Mouse (Mus musculus): Measurements from ENCODE around the gene Dnaic1.

Dnaic1 gene

DNA sequence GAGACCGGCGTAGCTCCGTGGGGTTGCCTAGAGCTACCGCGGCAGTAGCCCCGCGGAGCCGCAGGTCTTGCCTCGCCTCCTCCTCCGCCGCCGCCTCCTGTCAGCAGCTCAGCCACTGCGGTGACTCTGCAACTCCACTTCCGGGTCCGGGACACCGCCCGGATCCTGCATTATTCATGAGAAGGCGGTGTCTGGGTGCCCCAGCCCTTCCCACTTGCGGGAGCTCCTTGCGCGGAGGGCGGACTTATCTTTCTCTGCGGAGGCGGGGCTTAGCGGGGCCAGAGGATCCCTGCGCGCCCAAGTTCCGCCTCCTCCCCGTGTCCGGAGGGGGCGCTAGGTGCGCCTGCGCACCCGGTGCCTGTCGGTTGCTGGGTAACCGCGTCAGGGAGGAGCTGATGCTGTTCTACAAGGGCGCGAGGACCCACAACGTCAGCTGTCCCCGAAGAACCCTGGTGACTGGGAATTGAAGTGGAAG lies at the start of gene Dnaic1, which contains the start of gene Fam219a:
TSS of gene Dnaic1 (plus strand) at position 365 of the 475 bp plus-strand sequence.
TSS of gene Fam219a (minus strand) at position 128 of the 475 bp plus-strand sequence.
- DNase-seq (ENCODE audit: low spot score), result peak; percentile 98

DNA sequence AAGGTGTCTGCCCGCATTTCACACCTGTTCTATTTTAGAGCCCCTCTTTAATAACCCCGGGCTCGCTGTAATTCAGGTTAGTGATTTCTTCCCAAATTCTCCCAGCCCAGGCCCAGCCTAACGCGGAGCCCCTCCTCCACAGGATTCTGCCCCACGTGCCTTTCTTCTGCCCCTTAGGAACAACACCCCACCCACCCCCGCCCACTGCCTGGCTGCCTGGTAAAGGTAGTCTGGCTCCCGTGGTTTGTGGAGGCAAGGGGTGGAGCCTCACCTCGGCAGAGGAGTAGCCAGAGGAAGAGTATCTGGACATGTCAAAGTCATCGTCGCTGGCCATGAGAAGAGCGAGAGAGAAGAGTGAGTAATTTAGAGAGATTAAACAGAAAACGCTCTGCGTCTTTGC lies 48.9 kb upstream of the Dnaic1 start:
- no peak for DNase-seq (ENCODE audit: low spot score)

GRCm38 (mm10) chr4:41522136-41522535 lies 47.4 kb upstream of the Dnaic1 start:
- no peak for DNase-seq (ENCODE audit: low spot score)

GRCm38 (mm10) chr4:41522788-41523187 lies 46.8 kb upstream of the Dnaic1 start:
- DNase-seq (ENCODE audit: low spot score), result peak; percentile 76

DNA sequence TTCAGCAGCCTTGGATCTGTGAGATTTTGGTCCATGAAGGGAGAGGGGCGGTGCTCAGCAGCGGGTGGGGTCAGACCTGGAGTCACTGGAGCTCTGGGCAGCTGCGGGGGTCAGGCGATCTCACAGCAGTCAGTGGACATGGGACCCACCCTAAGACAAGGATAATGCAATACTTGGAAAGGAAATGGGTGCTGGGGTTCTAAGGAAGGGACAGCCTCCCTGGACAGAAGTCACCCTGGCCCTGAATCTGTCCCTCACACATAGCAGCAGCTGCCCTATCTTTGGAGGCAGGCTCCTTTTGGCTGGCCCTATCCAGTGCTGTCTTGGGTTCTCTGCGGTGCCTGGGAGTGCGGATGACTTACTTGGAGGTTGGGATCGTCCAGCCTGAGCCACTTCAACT lies 45.7 kb upstream of the Dnaic1 start:
- DNase-seq (ENCODE audit: low spot score), result no peak

DNA sequence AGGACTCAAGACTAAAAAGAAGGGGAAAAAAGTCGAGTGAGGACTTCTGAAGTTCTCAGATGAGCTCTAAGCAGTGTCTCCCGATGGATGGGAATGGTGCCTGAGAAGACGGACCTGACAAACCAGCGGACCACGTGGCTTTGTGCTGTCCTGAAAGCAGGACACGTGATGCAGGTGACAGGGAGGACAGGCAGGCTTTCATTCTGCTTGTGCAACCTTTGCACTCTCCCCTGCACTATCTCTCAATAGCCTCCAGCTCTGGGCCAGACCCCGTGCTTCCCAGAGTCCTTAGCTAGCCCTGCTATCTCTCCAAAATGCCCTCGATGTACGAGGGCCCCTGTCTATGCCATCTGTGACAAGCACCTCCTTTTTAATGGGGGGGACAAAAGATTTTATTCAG lies 44.7 kb upstream of the Dnaic1 start:
- no peak for DNase-seq (ENCODE audit: low spot score)

DNA sequence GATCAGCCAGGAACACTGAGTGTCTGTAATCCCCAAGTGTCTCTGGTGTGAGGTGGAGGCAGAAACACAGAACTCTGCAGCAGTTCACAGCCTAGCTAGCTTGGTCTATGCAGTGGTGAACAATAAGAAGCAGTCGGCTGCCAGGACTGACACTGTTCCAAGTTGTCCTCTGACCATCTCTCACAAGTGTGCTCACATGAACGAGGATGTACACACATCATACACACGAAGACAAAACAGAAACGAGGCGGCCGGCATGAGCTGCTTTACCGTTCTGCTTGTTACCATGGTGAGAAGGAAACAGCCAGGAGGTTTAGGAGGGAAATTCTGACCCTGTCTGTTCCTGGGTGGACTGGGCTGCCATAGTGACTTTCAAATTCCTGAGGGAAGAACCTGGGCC lies 43.0 kb upstream of the Dnaic1 start:
- no peak for DNase-seq (ENCODE audit: low spot score)

- no peak for DNase-seq (ENCODE audit: low spot score)
Observed at GRCm38 (mm10) chr4:41527076-41527475, 42.5 kb upstream of the Dnaic1 start.

DNA sequence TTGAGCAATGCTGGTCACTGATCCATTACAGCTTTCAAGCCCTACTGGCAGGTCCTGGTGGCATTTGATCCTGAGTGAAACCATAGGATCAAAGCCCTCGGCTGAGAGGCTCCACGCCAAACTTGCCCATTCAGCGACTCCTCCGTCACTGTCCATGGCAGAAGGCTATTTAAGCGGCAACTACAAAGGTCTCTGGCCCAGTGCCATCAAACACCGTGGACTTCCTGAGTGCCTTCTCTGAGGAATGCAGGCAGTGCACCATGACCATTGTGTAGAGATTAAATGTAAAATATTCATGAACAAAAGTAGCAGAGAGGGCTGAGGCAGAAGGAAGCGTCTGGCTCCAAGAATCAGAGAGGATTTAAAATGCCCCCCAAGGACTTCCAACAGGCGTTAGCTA lies 41.6 kb upstream of the Dnaic1 start:
- no peak for DNase-seq (ENCODE audit: low spot score)

DNA sequence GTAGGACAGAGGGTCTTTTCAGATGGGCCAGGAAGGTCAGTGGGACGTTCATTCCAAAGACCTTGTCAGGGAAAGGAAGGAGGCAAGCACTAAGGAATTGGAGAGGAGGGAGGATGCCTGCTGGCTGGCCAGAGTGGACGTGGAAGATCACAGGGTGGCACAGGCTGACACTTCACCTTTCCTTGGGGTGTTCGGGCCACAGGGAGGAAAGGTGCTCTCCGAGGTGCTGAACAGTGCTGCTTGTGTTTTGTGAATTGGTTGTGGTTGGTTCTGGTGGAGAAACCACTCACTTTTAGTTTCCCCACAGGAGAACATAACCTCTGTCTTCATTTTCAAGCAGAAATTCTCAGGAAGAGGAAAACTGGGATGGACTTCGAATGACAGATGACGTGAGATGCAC lies 37.2 kb upstream of the Dnaic1 start:
- no peak for DNase-seq (ENCODE audit: low spot score)

- DNase-seq (ENCODE audit: low spot score), result no peak
Observed at GRCm38 (mm10) chr4:41534866-41535265, 34.7 kb upstream of the Dnaic1 start.

DNA sequence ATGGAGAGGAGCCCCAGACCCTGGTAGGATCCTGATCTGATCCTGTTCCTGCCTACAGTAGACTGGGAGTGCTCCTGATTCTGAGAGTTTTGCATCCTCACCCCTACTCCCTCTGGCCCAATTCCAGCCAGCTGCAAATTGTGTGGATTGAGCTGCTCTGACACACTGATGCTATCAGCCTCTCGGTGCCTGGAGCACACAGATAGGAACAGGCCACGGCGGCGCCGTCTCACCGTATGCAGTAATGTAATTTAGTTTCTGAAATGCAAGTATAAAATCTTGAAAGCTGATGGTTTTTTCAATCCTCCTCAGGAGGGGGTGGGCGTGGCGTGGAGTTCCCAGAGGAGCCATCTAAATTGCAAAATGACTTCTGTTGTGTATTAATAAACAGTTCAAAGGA lies 27.4 kb upstream of the Dnaic1 start:
- no peak for DNase-seq (ENCODE audit: low spot score)

DNA sequence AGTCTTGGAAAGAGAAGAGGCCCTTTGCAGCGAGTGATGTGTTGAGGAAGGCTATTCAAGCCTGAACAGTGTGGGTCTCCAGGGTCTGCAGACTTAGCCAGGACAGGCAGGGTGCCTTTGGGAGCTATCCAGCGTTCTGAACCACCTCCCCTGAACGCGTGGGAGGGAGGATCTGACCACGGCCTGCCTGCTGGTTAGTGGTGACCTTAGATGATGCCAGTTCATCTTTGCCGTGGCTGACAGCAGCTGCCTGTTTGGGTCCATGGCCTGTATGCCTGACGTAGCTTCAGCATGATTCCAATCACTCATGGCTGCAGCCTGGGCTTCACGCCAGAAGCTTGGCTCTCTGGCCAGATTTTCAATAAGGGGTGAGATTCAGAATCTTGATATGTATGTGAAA lies 23.6 kb upstream of the Dnaic1 start:
- peak; percentile 45 for DNase-seq (ENCODE audit: low spot score)

DNA sequence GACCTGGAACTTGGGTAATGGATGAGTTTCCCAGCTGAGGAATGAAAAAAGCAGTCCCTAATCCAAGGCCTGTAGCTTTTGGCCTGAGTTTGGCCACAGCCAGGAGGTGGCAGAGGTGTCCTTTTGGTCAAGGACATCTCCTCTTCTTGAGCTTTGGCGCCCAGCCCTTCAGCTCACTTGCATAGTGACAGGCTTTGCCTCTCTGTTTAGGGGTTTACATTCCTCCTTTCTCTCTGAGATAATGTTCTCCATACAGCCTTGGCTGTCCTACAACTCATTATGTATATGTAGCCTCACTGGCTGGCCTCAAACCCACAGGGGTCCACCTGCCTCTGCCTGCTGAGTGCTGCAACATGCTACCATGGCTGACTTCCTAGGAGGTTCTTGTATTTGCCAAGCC lies 22.5 kb upstream of the Dnaic1 start:
- DNase-seq (ENCODE audit: low spot score), result no peak

DNA sequence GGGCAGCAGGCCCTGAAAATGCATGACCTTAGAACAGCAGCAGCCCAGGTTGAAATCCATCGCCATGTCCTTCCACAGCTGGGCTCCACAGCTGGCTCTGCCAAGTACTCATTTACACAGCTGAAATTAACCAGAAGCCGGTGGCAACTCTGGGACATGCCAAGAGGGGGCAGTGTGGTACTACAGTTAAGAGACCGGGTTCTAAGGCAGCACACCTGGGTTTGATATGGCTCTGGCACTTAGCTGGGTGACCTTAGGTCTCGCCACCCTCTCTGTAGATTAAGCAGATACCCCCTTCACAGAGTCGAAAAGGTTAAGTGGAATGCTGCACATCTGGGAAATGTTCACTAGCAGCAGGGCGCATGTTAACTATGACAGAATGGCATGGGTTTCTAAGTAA lies 17.0 kb upstream of the Dnaic1 start:
- peak; percentile 82 for DNase-seq (ENCODE audit: low spot score)

- no peak for DNase-seq (ENCODE audit: low spot score)
Observed at GRCm38 (mm10) chr4:41553116-41553515, 16.5 kb upstream of the Dnaic1 start.

DNA sequence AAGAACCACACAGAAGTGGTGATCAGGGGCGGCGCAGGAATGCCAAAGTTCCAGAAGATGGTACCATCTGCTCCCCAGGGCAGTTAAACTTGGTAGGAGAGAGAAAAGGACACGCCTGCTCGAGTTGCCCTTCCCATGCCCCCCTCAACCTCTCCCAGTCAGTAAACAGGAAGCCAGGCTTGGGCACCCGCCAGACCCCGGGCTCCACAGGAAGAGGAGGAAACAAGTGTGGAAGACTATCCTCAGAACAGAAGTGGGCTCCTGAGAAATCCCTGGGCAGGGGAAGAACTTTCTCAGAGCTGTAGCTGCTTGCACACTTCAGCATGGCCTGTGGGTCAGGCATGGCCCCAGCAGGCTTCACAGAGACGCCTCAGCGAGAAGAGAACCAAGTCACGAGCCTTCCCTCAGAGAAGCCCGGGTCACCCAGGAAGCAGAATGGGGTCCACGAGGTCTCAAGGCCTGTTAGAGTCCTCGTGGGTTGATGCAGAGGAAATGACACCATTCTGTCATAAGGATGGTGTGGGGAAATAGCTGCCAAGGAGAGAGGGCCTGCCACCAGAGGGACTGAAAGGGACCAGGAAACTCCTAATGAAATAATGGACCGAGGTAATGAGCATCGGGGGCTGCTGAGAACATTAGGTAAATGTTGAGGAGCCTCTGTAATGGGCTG lies 14.4 kb upstream of the Dnaic1 start:
- DNase-seq (ENCODE audit: low spot score), result peak; percentile 56

GRCm38 (mm10) chr4:41556311-41556953 lies 13.1 kb upstream of the Dnaic1 start:
- no peak for DNase-seq (ENCODE audit: low spot score)

DNA sequence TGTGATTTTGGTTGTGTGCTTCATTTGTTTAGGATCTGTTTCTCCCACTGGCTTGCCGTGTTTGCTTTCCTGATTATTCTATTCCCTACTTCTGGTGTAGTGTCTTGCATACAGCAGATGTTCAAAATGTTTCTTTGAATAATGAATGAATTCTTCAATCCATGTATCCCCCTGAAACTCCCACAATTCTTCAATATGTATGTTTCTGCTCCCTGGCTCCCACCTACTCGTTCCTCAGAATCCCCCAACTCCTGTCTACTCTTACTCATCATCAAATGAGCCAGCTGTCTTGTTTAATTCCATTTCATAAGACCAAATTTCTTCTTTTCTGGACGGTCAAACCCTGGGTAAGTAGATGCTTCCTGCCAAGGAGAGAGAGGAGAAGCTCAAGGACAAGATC lies 12.5 kb upstream of the Dnaic1 start:
- DNase-seq (ENCODE audit: low spot score), result no peak

DNA sequence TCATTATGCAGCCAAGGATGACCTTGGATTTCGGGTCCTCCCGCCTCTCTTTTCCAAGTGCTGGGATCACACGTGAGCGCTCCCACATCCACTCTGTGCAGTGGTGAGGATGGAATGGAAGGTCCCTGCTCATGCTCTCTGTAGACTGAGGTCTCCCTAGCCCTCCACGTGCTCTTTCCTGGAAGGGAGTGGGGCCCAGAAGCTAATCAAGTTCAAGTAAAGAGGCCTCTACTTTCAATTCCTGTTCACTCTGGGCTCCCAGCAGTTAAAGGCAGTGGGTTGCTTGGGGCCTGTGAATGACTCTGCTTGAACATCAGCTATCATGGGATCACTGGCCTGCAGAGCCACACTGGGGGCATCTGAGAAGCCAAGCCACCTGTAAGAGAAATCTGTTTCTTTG lies 6.3 kb upstream of the Dnaic1 start:
- DNase-seq (ENCODE audit: low spot score), result no peak

DNA sequence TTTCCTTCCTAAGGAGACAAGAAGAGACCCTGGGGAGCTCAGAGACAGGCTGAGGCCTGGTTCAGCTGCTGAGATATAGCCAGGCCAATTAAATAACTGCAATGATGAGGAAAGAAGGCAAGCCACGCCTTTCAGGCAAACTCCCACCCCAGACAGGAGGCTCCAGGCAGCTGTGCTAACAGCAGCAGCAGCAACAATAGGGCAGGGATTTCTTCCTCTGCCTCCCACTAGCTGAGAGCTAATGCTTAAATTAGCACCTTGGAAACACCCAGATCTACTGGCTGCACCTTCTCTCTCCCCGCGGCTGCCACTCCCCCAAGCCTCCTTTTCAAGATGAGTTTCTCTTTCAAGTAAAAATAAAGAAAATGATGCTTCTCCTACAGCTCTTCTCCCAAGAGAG lies 3.5 kb upstream of the Dnaic1 start:
- no peak for DNase-seq (ENCODE audit: low spot score)

- peak; percentile 58 for DNase-seq (ENCODE audit: low spot score)
Observed at GRCm38 (mm10) chr4:41568239-41568638, 1.3 kb upstream of the Dnaic1 start.

DNA sequence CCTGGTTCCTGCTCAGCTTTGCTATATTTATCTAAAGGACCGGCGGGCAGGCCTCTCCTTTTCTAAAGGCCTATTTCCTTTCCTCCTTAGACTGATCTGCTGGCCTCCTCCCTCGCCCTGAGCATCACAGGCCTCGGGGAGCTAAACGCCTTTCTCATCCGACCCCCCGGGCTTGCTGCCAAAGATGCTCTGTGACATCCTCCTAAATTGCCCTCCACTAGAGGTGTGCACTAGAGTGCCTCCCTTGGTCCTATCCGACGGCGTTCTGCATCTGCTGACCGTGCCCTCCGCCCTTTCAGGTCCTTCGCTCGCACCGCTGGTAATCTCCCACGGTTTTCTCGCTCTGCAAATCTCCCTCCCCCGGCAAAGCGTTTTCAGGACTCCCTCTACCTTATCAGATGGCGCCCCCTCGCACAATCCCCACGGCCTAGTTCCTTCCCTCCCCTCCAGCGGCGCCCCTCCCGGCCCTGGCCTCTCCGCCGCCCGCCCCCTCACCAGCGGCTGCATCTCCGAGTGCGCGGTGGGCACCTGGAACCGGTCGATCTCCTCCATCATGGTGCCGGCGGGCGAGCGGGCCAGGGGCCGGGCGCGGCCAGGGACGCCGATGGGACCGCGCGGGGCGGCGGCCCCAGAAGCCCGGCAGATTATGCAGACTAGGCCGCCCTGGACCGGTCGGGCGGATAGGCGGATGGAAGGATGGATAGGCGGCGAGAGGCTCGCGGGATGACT lies 729 bp upstream of the Dnaic1 start:
- DNase-seq (ENCODE audit: low spot score), result peak; percentile 57

Data from layer of hippocampus, adult 11-12 months (tissue).